Mouse (Mus musculus) thymus, postnatal 4 days (tissue): ENCODE measurements around the gene Sgsm2.
A peak's percentile ranks its signal among the peaks of the same experiment; 100 is the strongest.

Experiments
- DNase-seq: peaks from one replicate; pipeline ENCODE4 v3.0.0; 2021

Gene Sgsm2

GRCm38 (mm10) chr11:74896901-74897677, at the start of gene Sgsm2:
Sgsm2 (minus strand) TSS chr11:74897060.
- DNase-seq: peak; percentile 69

GRCm38 (mm10) chr11:74946348-74946747, 49.5 kb upstream of the Sgsm2 start:
- no peak for DNase-seq

- no peak for DNase-seq
Measured at GRCm38 (mm10) chr11:74930391-74930790, 33.5 kb upstream of the Sgsm2 start.

- no peak for DNase-seq
Measured at GRCm38 (mm10) chr11:74929111-74929510, 32.3 kb upstream of the Sgsm2 start.

GRCm38 (mm10) chr11:74927236-74927725, 30.4 kb upstream of the Sgsm2 start:
- DNase-seq: no peak

- peak; percentile 13 for DNase-seq
Measured at GRCm38 (mm10) chr11:74926388-74927005, 29.6 kb upstream of the Sgsm2 start.

GRCm38 (mm10) chr11:74925577-74926387, 28.9 kb upstream of the Sgsm2 start, which contains the start of the genes Smg6 and Srr:
Smg6 (plus strand) TSS chr11:74925823.
Srr (minus strand) TSS chr11:74925948.
- DNase-seq: peak; percentile 96

GRCm38 (mm10) chr11:74924149-74924548, 27.3 kb upstream of the Sgsm2 start:
- DNase-seq: peak; percentile 70

GRCm38 (mm10) chr11:74919249-74919648, 22.4 kb upstream of the Sgsm2 start:
- no peak for DNase-seq

- DNase-seq: no peak
Measured at GRCm38 (mm10) chr11:74912492-74912891, 15.6 kb upstream of the Sgsm2 start.

GRCm38 (mm10) chr11:74909978-74910377, 13.1 kb upstream of the Sgsm2 start:
- no peak for DNase-seq

- no peak for DNase-seq
Measured at GRCm38 (mm10) chr11:74908618-74909399, 11.9 kb upstream of the Sgsm2 start.

GRCm38 (mm10) chr11:74907850-74908249, 11.0 kb upstream of the Sgsm2 start:
- no peak for DNase-seq

GRCm38 (mm10) chr11:74902416-74902815, 5.6 kb upstream of the Sgsm2 start:
- DNase-seq: no peak

GRCm38 (mm10) chr11:74901555-74901954, 4.7 kb upstream of the Sgsm2 start:
- DNase-seq: no peak

GRCm38 (mm10) chr11:74898517-74898827, 1.6 kb upstream of the Sgsm2 start:
- DNase-seq: no peak

GRCm38 (mm10) chr11:74897678-74898516, 1.0 kb upstream of the Sgsm2 start, which contains the start of gene Tsr1:
Tsr1 (plus strand) TSS chr11:74898071.
- peak; percentile 89 for DNase-seq

- peak; percentile 75 for DNase-seq
Measured at GRCm38 (mm10) chr11:74895980-74896900, 620 bp downstream of the Sgsm2 start.

GRCm38 (mm10) chr11:74894619-74895018, 2.2 kb downstream of the Sgsm2 start:
- DNase-seq: no peak

GRCm38 (mm10) chr11:74883098-74883497, 13.8 kb downstream of the Sgsm2 start:
- DNase-seq: no peak
